Mouse (Mus musculus) midbrain, embryonic 13.5 days (tissue): ENCODE measurements around the gene Dcun1d2. TPM values are rescaled to one million over a fixed set of nuclear protein-coding genes. Genes with fewer than 3 reads are reported as not detected.
A peak's percentile ranks its signal among the peaks of the same experiment; 100 is the strongest.

ENCODE experiments used
- ATAC-seq: fragments of 200-750 bp; cut with Nextera tagmentation; 2 replicates; pipeline ENCODE4 v1.8.0; 2017; ENCODE audit warnings: mild to moderate bottlenecking, moderate TSS enrichment, moderate library complexity
- H3K27ac ChIP-seq: fragments of 300-500 bp; sonication (generic); 2 replicates; pipeline ENCODE4 v1.5.1; 2015; ENCODE audit warnings: inconsistent platforms, mild to moderate bottlenecking, moderate library complexity
- H3K27me3 ChIP-seq: fragments of 300-500 bp; sonication (generic); 2 replicates; pipeline ENCODE4 v1.6.1; 2015; ENCODE audit warnings: mild to moderate bottlenecking, inconsistent platforms
- H3K36me3 ChIP-seq: fragments of 300-500 bp; sonication (generic); 2 replicates; pipeline ENCODE4 v1.6.1; 2015; ENCODE audit warnings: mild to moderate bottlenecking, inconsistent platforms
- H3K4me1 ChIP-seq: fragments of 300-500 bp; sonication (generic); replicated peaks from 2 replicates; pipeline ENCODE4 v1.6.1; 2015; ENCODE audit warnings: inconsistent platforms
- H3K4me2 ChIP-seq: fragments of 300-500 bp; sonication (generic); replicated peaks from 2 replicates; pipeline ENCODE4 v1.6.1; 2015; ENCODE audit warnings: moderate library complexity, mild to moderate bottlenecking, inconsistent platforms
- H3K4me3 ChIP-seq: fragments of 300-500 bp; sonication (generic); replicated peaks from 2 replicates; pipeline ENCODE4 v1.5.1; 2015; ENCODE audit warnings: mild to moderate bottlenecking, inconsistent platforms
- H3K9ac ChIP-seq: fragments of 300-500 bp; sonication (generic); replicated peaks from 2 replicates; pipeline ENCODE4 v1.6.1; 2015; ENCODE audit warnings: mild to moderate bottlenecking, inconsistent platforms
- H3K9me3 ChIP-seq: fragments of 300-500 bp; sonication (generic); 2 replicates; pipeline ENCODE4 v1.6.1; 2016; ENCODE audit warnings: mild to moderate bottlenecking, inconsistent platforms
- WGBS: fragments of 180-500 bp; shearing (Covaris S2); methylation state at CpG from one replicate; pipeline ENCODE4 v1.1.7; 2015; 5-methylcytosine and 5-hydroxymethylcytosine counted together
- polyA plus RNA-seq: library from polyadenylated mRNA; unstranded; fragments of >200 nt; fragmentation: Nextera tagmentation; extraction: Ambion mirVana; gene quantifications from 2 replicates; pipeline ENCODE4 v1.2.1, GENCODE M21; 2015

The Dcun1d2 gene
- polyA plus RNA-seq, 1 experiment from 2014 or later = 32.5 TPM

- no peak overlapping the region for H3K4me3 ChIP-seq
- no peaks in the 10 kb centered on the region for H3K27me3 ChIP-seq
- no peak overlapping the region for H3K9ac ChIP-seq
- no peak overlapping the region for H3K27ac ChIP-seq
- no peaks in the 10 kb centered on the region for H3K9me3 ChIP-seq
- whole genome bisulfite sequencing = 90% methylated on average over 13 of the region's 13 CpGs
- no peak overlapping the region for H3K4me2 ChIP-seq
- no peaks in the 10 kb centered on the region for H3K4me1 ChIP-seq
- no peak for ATAC-seq
- peaks cover 28% of the 10 kb centered on the region for H3K36me3 ChIP-seq
Observed at GRCm38 (mm10) chr8:13252837-13253236, 35.1 kb downstream of the Dcun1d2 start.

GRCm38 (mm10) chr8:13244343-13244880, 43.5 kb downstream of the Dcun1d2 start:
- Histone ChIP-seq H3K4me3 (no peak overlapping the region), H3K9ac (no peak overlapping the region), H3K36me3 (no peaks in the 10 kb centered on the region), H3K4me2 (no peak overlapping the region), H3K27me3 (no peaks in the 10 kb centered on the region), H3K9me3 (no peaks in the 10 kb centered on the region), H3K4me1 (no peaks in the 10 kb centered on the region), H3K27ac (no peak overlapping the region)
- WGBS = 88% methylated on average over 11 of the region's 11 CpGs
- no peak for ATAC-seq

GRCm38 (mm10) chr8:13242985-13243870, 44.7 kb downstream of the Dcun1d2 start:
- Histone ChIP-seq H3K4me3 (no peak overlapping the region), H3K9me3 (no peaks in the 10 kb centered on the region), H3K4me1 (no peaks in the 10 kb centered on the region), H3K36me3 (no peaks in the 10 kb centered on the region), H3K27ac (no peak overlapping the region), H3K9ac (no peak overlapping the region), H3K27me3 (no peaks in the 10 kb centered on the region), H3K4me2 (no peak overlapping the region)
- no peak for ATAC-seq
- 84% methylated on average over 10 of the region's 10 CpGs for WGBS

GRCm38 (mm10) chr8:13240691-13241090, 47.2 kb downstream of the Dcun1d2 start:
- 84% methylated on average over 7 of the region's 7 CpGs for WGBS
- Histone ChIP-seq H3K4me2 (no peak overlapping the region), H3K4me3 (no peak overlapping the region), H3K9ac (no peak overlapping the region), H3K4me1 (no peaks in the 10 kb centered on the region), H3K36me3 (no peaks in the 10 kb centered on the region), H3K27ac (no peak overlapping the region), H3K27me3 (no peaks in the 10 kb centered on the region), H3K9me3 (no peaks in the 10 kb centered on the region)
- ATAC-seq = no peak

GRCm38 (mm10) chr8:13240055-13240454, 47.9 kb downstream of the Dcun1d2 start:
- WGBS = 90% methylated on average over 9 of the region's 9 CpGs

GRCm38 (mm10) chr8:13234803-13235202, 53.1 kb downstream of the Dcun1d2 start:
- Histone ChIP-seq H3K9ac (no peak overlapping the region), H3K4me3 (no peak overlapping the region), H3K9me3 (no peaks in the 10 kb centered on the region), H3K4me1 (no peaks in the 10 kb centered on the region), H3K27me3 (no peaks in the 10 kb centered on the region), H3K27ac (no peak overlapping the region), H3K36me3 (no peaks in the 10 kb centered on the region), H3K4me2 (no peak overlapping the region)
- ATAC-seq = no peak
- 88% methylated on average over 13 of the region's 13 CpGs for WGBS

More at GRCm38 (mm10) chr8:13240055-13240454, 47.9 kb downstream of the Dcun1d2 start:
- H3K4me3 ChIP-seq = no peak overlapping the region
- no peak overlapping the region for H3K4me2 ChIP-seq
- no peaks in the 10 kb centered on the region for H3K27me3 ChIP-seq
- H3K9ac ChIP-seq = no peak overlapping the region
- no peak overlapping the region for H3K27ac ChIP-seq
- ATAC-seq = no peak
- H3K36me3 ChIP-seq = no peaks in the 10 kb centered on the region
- no peaks in the 10 kb centered on the region for H3K4me1 ChIP-seq
- H3K9me3 ChIP-seq = no peaks in the 10 kb centered on the region

- Histone ChIP-seq H3K36me3 (no peaks in the 10 kb centered on the region), H3K4me3 (no peak overlapping the region), H3K4me2 (no peak overlapping the region), H3K9ac (no peak overlapping the region), H3K9me3 (no peaks in the 10 kb centered on the region), H3K27ac (no peak overlapping the region), H3K4me1 (peaks cover 12% of the 10 kb centered on the region), H3K27me3 (no peaks in the 10 kb centered on the region)
- ATAC-seq = no peak
- WGBS = 94% methylated on average over 4 of the region's 4 CpGs
Observed at GRCm38 (mm10) chr8:13230471-13230870, 57.5 kb downstream of the Dcun1d2 start.

GRCm38 (mm10) chr8:13229802-13230201, 58.1 kb downstream of the Dcun1d2 start:
- H3K4me1 ChIP-seq = peaks cover 12% of the 10 kb centered on the region
- H3K9ac ChIP-seq = no peak overlapping the region
- H3K4me2 ChIP-seq = no peak overlapping the region
- H3K27me3 ChIP-seq = no peaks in the 10 kb centered on the region
- WGBS = 92% methylated on average over 12 of the region's 12 CpGs
- H3K36me3 ChIP-seq = no peaks in the 10 kb centered on the region
- H3K27ac ChIP-seq = no peak overlapping the region
- H3K9me3 ChIP-seq = no peaks in the 10 kb centered on the region
- no peak for ATAC-seq
- H3K4me3 ChIP-seq = no peak overlapping the region

- WGBS = 69% methylated on average over 9 of the region's 9 CpGs
- Histone ChIP-seq H3K9ac (no peak overlapping the region), H3K4me2 (no peak overlapping the region), H3K4me1 (peaks cover 12% of the 10 kb centered on the region), H3K4me3 (no peak overlapping the region), H3K27ac (no peak overlapping the region), H3K27me3 (no peaks in the 10 kb centered on the region), H3K9me3 (no peaks in the 10 kb centered on the region), H3K36me3 (no peaks in the 10 kb centered on the region)
- ATAC-seq = no peak
Observed at GRCm38 (mm10) chr8:13228923-13229610, 58.9 kb downstream of the Dcun1d2 start.

- Histone ChIP-seq H3K4me3 (no peak overlapping the region), H3K27ac (no peak overlapping the region), H3K9me3 (no peaks in the 10 kb centered on the region), H3K36me3 (no peaks in the 10 kb centered on the region), H3K27me3 (no peaks in the 10 kb centered on the region), H3K4me1 (peaks cover 12% of the 10 kb centered on the region), H3K9ac (no peak overlapping the region), H3K4me2 (no peak overlapping the region)
- no peak for ATAC-seq
- 69% methylated on average over 3 of the region's 3 CpGs for WGBS
Observed at GRCm38 (mm10) chr8:13227184-13227583, 60.7 kb downstream of the Dcun1d2 start.

GRCm38 (mm10) chr8:13226288-13226687, 61.6 kb downstream of the Dcun1d2 start:
- no peaks in the 10 kb centered on the region for H3K36me3 ChIP-seq
- H3K4me3 ChIP-seq = no peak overlapping the region
- H3K9ac ChIP-seq = no peak overlapping the region
- H3K4me1 ChIP-seq = peaks cover 12% of the 10 kb centered on the region
- no peaks in the 10 kb centered on the region for H3K9me3 ChIP-seq
- WGBS = 18% methylated on average over 6 of the region's 6 CpGs
- 0 out of 2 replicates have a peak overlapping the region, but pooled peaks have one; percentile 20 for H3K27ac ChIP-seq
- ATAC-seq = peak; percentile 88
- no peaks in the 10 kb centered on the region for H3K27me3 ChIP-seq
- H3K4me2 ChIP-seq = no peak overlapping the region

- ATAC-seq = no peak
- no peak overlapping the region for H3K4me2 ChIP-seq
- H3K36me3 ChIP-seq = no peaks in the 10 kb centered on the region
- H3K27me3 ChIP-seq = no peaks in the 10 kb centered on the region
- H3K27ac ChIP-seq = no peak overlapping the region
- H3K9ac ChIP-seq = no peak overlapping the region
- peaks cover 12% of the 10 kb centered on the region for H3K4me1 ChIP-seq
- WGBS = 90% methylated on average over 9 of the region's 9 CpGs
- no peak overlapping the region for H3K4me3 ChIP-seq
- H3K9me3 ChIP-seq = no peaks in the 10 kb centered on the region
Observed at GRCm38 (mm10) chr8:13224426-13224825, 63.5 kb downstream of the Dcun1d2 start.
